Mouse (Mus musculus) kidney, adult 2 months (tissue): ENCODE measurements around the gene Best3. TPM values are rescaled to one million over a fixed set of nuclear protein-coding genes. Genes with fewer than 3 reads are reported as not detected.

ENCODE experiments used
- DNase-seq: peaks from one replicate; pipeline ENCODE4 v3.0.0; 2021
- H3K27ac ChIP-seq: fragments of 200-500 bp; 2 replicates; pipeline ENCODE4 v1.5.1; 2012; ENCODE audit warnings: low read depth, low read length, control low read depth, inconsistent platforms; ENCODE audit not compliant: insufficient read depth
- H3K27me3 ChIP-seq: fragments of 200-500 bp; replicated peaks from 2 replicates; pipeline ENCODE4 v1.6.1; 2012; ENCODE audit warnings: mild to moderate bottlenecking, moderate library complexity, low read length, inconsistent platforms; ENCODE audit not compliant: control insufficient read depth, insufficient read depth
- H3K36me3 ChIP-seq: fragments of 200-500 bp; 2 replicates; pipeline ENCODE4 v1.6.1; 2012; ENCODE audit warnings: mild to moderate bottlenecking, moderate library complexity, low read length, inconsistent platforms; ENCODE audit not compliant: control insufficient read depth, insufficient read depth
- H3K4me1 ChIP-seq: fragments of 200-500 bp; 2 replicates; pipeline ENCODE4 v1.6.1; 2011; ENCODE audit warnings: low read length; ENCODE audit not compliant: control insufficient read depth, insufficient read depth
- H3K4me3 ChIP-seq: fragments of 200-500 bp; 2 replicates; pipeline ENCODE4 v1.5.1; 2011; ENCODE audit warnings: mild to moderate bottlenecking, low read depth, low read length, control low read depth; ENCODE audit not compliant: insufficient read depth
- CTCF ChIP-seq: fragments of 200-500 bp; conservative IDR thresholded peaks from 2 replicates; pipeline ENCODE4 v1.5.1; 2011; ENCODE audit warnings: low read depth, mild to moderate bottlenecking, control low read depth, low read length, moderate library complexity, mixed read lengths; ENCODE audit not compliant: insufficient read depth, insufficient read length
- POLR2A ChIP-seq: fragments of 200-500 bp; IDR thresholded peaks from one replicate; pipeline ENCODE4 v1.6.1; 2011; ENCODE audit warnings: low read depth, low read length, control low read depth
- WGBS: fragments of 180-500 bp; shearing (Covaris S2); methylation state at CpG from one replicate; pipeline ENCODE4 v1.1.7; 2018; 5-methylcytosine and 5-hydroxymethylcytosine counted together
- polyA plus RNA-seq: library from polyadenylated mRNA; depleted of rRNA; stranded (reverse); fragments of >200 nt; gene quantifications from 2 replicates; pipeline ENCODE4 v1.2.3, GENCODE M21; 2012

Best3 gene
- polyA plus RNA-seq, 1 experiment = 0.97 TPM

DNA sequence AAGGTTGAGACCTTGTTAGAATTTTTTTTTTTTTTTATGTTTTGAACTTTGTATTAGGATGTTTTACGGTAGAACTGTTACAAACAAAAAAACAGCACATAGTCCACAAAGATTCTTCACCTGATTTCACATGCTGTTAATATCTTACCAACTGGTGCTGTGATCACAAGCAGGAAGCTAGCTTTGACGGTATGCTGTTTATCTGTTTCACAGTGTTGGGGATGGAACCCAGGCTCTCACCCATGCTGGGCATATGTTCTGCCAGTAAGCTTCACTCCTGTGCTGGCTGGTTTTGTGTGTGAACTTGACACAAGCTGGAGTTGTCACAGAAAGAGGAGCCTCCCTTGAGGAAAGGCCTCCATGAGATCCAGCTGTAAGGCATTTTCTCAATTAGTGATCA is 8.3 kb upstream of the Best3 start:
- peak; percentile 85 for DNase-seq
- Histone ChIP-seq H3K27ac (peak overlapping the region; percentile 100), H3K4me3 (no peak overlapping the region), H3K4me1 (peaks cover 27% of the 10 kb centered on the region), H3K27me3 (no peaks in the 10 kb centered on the region), H3K36me3 (no peaks in the 10 kb centered on the region)
- TF ChIP-seq POLR2A = no peak
- TF ChIP-seq CTCF = no peak
- 64% methylated on average over 2 of the region's 2 CpGs for WGBS

GRCm38 (mm10) chr10:116978841-116979240 is 7.3 kb upstream of the Best3 start:
- Histone ChIP-seq H3K4me1 (peaks cover 27% of the 10 kb centered on the region), H3K4me3 (no peak overlapping the region), H3K27me3 (no peaks in the 10 kb centered on the region), H3K27ac (peak overlapping the region; percentile 87), H3K36me3 (no peaks in the 10 kb centered on the region)
- TF ChIP-seq CTCF (no peak), POLR2A (no peak)
- 69% methylated on average over 9 of the region's 9 CpGs for WGBS
- DNase-seq = no peak

GRCm38 (mm10) chr10:116980273-116980672 is 5.8 kb upstream of the Best3 start:
- peak; percentile 80 for DNase-seq
- H3K4me1 ChIP-seq = peaks cover 27% of the 10 kb centered on the region
- 39% methylated on average over 4 of the region's 4 CpGs for WGBS
- H3K27me3 ChIP-seq = no peaks in the 10 kb centered on the region
- H3K4me3 ChIP-seq = no peak overlapping the region
- peak overlapping the region; percentile 71 for H3K27ac ChIP-seq
- H3K36me3 ChIP-seq = no peaks in the 10 kb centered on the region
- no peak for TF ChIP-seq POLR2A
- no peak for TF ChIP-seq CTCF

- no peak for DNase-seq
- TF ChIP-seq POLR2A (no peak), CTCF (peak; percentile 60)
- no peaks in the 10 kb centered on the region for H3K36me3 ChIP-seq
- peaks cover 27% of the 10 kb centered on the region for H3K4me1 ChIP-seq
- H3K4me3 ChIP-seq = no peak overlapping the region
- no peaks in the 10 kb centered on the region for H3K27me3 ChIP-seq
- H3K27ac ChIP-seq = peak overlapping the region; percentile 35; the same call in 1 of the 2 replicates
- WGBS = 73% methylated on average over 3 of the region's 3 CpGs
Observed at GRCm38 (mm10) chr10:116980888-116981287, 5.2 kb upstream of the Best3 start.

GRCm38 (mm10) chr10:116982526-116982925 is 3.6 kb upstream of the Best3 start:
- TF ChIP-seq POLR2A (no peak), CTCF (no peak)

DNA sequence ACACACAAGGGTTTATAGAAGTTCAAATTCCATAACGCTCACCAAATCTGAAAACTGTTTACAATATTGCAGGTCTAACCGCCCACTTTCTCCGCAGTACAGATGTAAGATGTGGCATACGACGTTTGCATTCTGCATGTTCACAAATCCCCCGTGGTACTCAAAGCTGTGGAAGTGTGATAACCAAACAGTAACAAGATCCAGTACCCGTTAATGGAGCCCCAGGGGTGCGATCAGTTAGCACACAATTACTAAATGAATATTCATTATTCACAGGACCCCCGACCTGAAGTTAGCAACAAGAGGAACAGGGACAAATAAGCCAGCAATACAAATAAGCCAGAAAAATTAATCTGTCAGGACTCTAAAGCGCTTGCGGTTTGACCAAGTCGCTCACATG is 1.3 kb upstream of the Best3 start:
- Histone ChIP-seq H3K4me3 (no peak overlapping the region), H3K4me1 (peaks cover 11% of the 10 kb centered on the region), H3K27me3 (no peaks in the 10 kb centered on the region), H3K27ac (no peak overlapping the region), H3K36me3 (no peaks in the 10 kb centered on the region)
- TF ChIP-seq POLR2A (no peak), CTCF (no peak)
- DNase-seq = no peak
- WGBS = 87% methylated on average over 12 of the region's 12 CpGs

More at GRCm38 (mm10) chr10:116982526-116982925, 3.6 kb upstream of the Best3 start:
- H3K27me3 ChIP-seq = no peaks in the 10 kb centered on the region
- H3K27ac ChIP-seq = no peak overlapping the region
- no peak for DNase-seq
- no peaks in the 10 kb centered on the region for H3K36me3 ChIP-seq
- no peak overlapping the region for H3K4me3 ChIP-seq
- H3K4me1 ChIP-seq = peaks cover 27% of the 10 kb centered on the region
- 74% methylated on average over 4 of the region's 4 CpGs for WGBS

- no peak overlapping the region for H3K4me3 ChIP-seq
- no peaks in the 10 kb centered on the region for H3K27me3 ChIP-seq
- WGBS = 59% methylated on average over 8 of the region's 8 CpGs
- H3K27ac ChIP-seq = no peak overlapping the region
- H3K4me1 ChIP-seq = peaks cover 7% of the 10 kb centered on the region
- no peak for DNase-seq
- no peak for TF ChIP-seq CTCF
- no peak for TF ChIP-seq POLR2A
- H3K36me3 ChIP-seq = no peaks in the 10 kb centered on the region
Observed at GRCm38 (mm10) chr10:116993971-116994370, 7.9 kb downstream of the Best3 start.
